Mouse (Mus musculus) liver, postnatal 0 days (tissue): ENCODE data around the gene Gm8947.
"Not testable (repeated sequence)": the region's sequence is repeated elsewhere in the genome, so short reads cannot be mapped to it uniquely, and the experiment has no call there.

Source experiments
- CTCF ChIP-seq: sonication (generic); IDR thresholded peaks from 2 replicates; pipeline ENCODE4 v1.5.1; 2016; ENCODE audit warnings: antibody characterized with exemption, low read depth
- EP300 ChIP-seq: IDR thresholded peaks from 2 replicates; pipeline ENCODE4 v1.6.1; 2016; ENCODE audit warnings: antibody characterized with exemption, low read depth, mild to moderate bottlenecking

- TF ChIP-seq CTCF, EP300: not testable (repeated sequence)
These were observed 4.5 kb downstream of the Gm8947 start for GRCm38 (mm10) chr1:151196690-151197089.
